Mouse (Mus musculus) frontal cortex, postnatal 25 days (tissue): ENCODE data around the gene Fas.

Experiments used
- DNase-seq, 2 experiments: peaks; one replicate each; pipeline ENCODE4 v3.0.0; 2022; ENCODE audit warnings: low spot score in 2 of 2

Fas gene

GRCm38 (mm10) chr19:34284383-34284782 lies 6.1 kb upstream of the Fas start:
- DNase-seq: no peak

- no peak for DNase-seq
These were observed 5.6 kb upstream of the Fas start for GRCm38 (mm10) chr19:34284826-34285225.

- no peak for DNase-seq
These were observed 3.2 kb upstream of the Fas start for GRCm38 (mm10) chr19:34287221-34287620.

GRCm38 (mm10) chr19:34287656-34288415 lies 2.6 kb upstream of the Fas start:
- no peak for DNase-seq

GRCm38 (mm10) chr19:34288696-34289095 lies 1.8 kb upstream of the Fas start:
- DNase-seq: no peak

- no peak for DNase-seq
These were observed 441 bp downstream of the Fas start for GRCm38 (mm10) chr19:34290872-34291341.

GRCm38 (mm10) chr19:34291379-34291778 lies 913 bp downstream of the Fas start:
- no peak for DNase-seq

- DNase-seq: no peak
These were observed 1.5 kb downstream of the Fas start for GRCm38 (mm10) chr19:34291956-34292355.

GRCm38 (mm10) chr19:34292701-34293100 lies 2.2 kb downstream of the Fas start:
- DNase-seq: no peak

- DNase-seq: no peak
These were observed 3.0 kb downstream of the Fas start for GRCm38 (mm10) chr19:34293376-34293947.

- DNase-seq: no peak
These were observed 5.0 kb downstream of the Fas start for GRCm38 (mm10) chr19:34295442-34295841.

GRCm38 (mm10) chr19:34298531-34298930 lies 8.1 kb downstream of the Fas start:
- no peak for DNase-seq

- DNase-seq: no peak
These were observed 8.8 kb downstream of the Fas start for GRCm38 (mm10) chr19:34299229-34299628.

- DNase-seq: no peak
These were observed 10.0 kb downstream of the Fas start for GRCm38 (mm10) chr19:34300430-34300829.

GRCm38 (mm10) chr19:34304917-34305316 lies 14.5 kb downstream of the Fas start:
- no peak for DNase-seq

GRCm38 (mm10) chr19:34306794-34307193 lies 16.3 kb downstream of the Fas start:
- no peak for DNase-seq

- no peak for DNase-seq
These were observed 21.8 kb downstream of the Fas start for GRCm38 (mm10) chr19:34312151-34312728.

- no peak for DNase-seq
These were observed 37.6 kb downstream of the Fas start for GRCm38 (mm10) chr19:34328051-34328450.

GRCm38 (mm10) chr19:34334300-34334699 lies 43.8 kb downstream of the Fas start:
- DNase-seq: peak; percentile 35 to 43

- no peak for DNase-seq
These were observed 54.2 kb downstream of the Fas start for GRCm38 (mm10) chr19:34344702-34345101.

- no peak for DNase-seq
These were observed 55.3 kb downstream of the Fas start for GRCm38 (mm10) chr19:34345616-34346267.

GRCm38 (mm10) chr19:34353291-34353805 lies 62.9 kb downstream of the Fas start:
- DNase-seq: no peak
